Mouse (Mus musculus) adipocyte (in vitro differentiated cells): ENCODE measurements around the gene Lrch3.

ENCODE experiments used
- DNase-seq: peaks from one replicate; pipeline ENCODE4 v3.0.0-alpha.2; 2016; ENCODE audit warnings: low spot score

The Lrch3 gene

GRCm38 (mm10) chr16:32913937-32914881, at the start of gene Lrch3:
Gene Lrch3 (plus strand): TSS chr16:32914100.
- peak; percentile 96 for DNase-seq

- DNase-seq: no peak
Measured at GRCm38 (mm10) chr16:32865401-32865800, 48.5 kb upstream of the Lrch3 start.

GRCm38 (mm10) chr16:32866713-32867112, 47.2 kb upstream of the Lrch3 start:
- DNase-seq: no peak

GRCm38 (mm10) chr16:32867919-32868552, 45.9 kb upstream of the Lrch3 start:
- peak; percentile 93 for DNase-seq

GRCm38 (mm10) chr16:32870231-32870630, 43.7 kb upstream of the Lrch3 start:
- DNase-seq: no peak

- DNase-seq: no peak
Measured at GRCm38 (mm10) chr16:32873366-32873765, 40.5 kb upstream of the Lrch3 start.

GRCm38 (mm10) chr16:32875281-32875680, 38.6 kb upstream of the Lrch3 start:
- DNase-seq: peak; percentile 38

GRCm38 (mm10) chr16:32875847-32876246, 38.1 kb upstream of the Lrch3 start:
- no peak for DNase-seq

GRCm38 (mm10) chr16:32876831-32877230, 37.1 kb upstream of the Lrch3 start:
- no peak for DNase-seq

- DNase-seq: peak; percentile 96
Measured at GRCm38 (mm10) chr16:32877343-32878156, 36.4 kb upstream of the Lrch3 start, which contains the start of the genes Fyttd1 and Rubcn. Gene Fyttd1 (plus strand): TSS chr16:32877500. Gene Rubcn (minus strand): TSS chr16:32877766.

- DNase-seq: peak; percentile 47
Measured at GRCm38 (mm10) chr16:32878157-32878598, 35.7 kb upstream of the Lrch3 start.

GRCm38 (mm10) chr16:32878972-32879926, 34.7 kb upstream of the Lrch3 start:
- peak; percentile 39 for DNase-seq

GRCm38 (mm10) chr16:32881538-32881937, 32.4 kb upstream of the Lrch3 start:
- no peak for DNase-seq

- no peak for DNase-seq
Measured at GRCm38 (mm10) chr16:32887996-32888395, 25.9 kb upstream of the Lrch3 start.

- DNase-seq: no peak
Measured at GRCm38 (mm10) chr16:32889881-32890280, 24.0 kb upstream of the Lrch3 start.

- DNase-seq: no peak
Measured at GRCm38 (mm10) chr16:32896126-32896525, 17.8 kb upstream of the Lrch3 start.

- DNase-seq: no peak
Measured at GRCm38 (mm10) chr16:32901360-32902050, 12.4 kb upstream of the Lrch3 start.

- DNase-seq: no peak
Measured at GRCm38 (mm10) chr16:32902051-32902428, 11.9 kb upstream of the Lrch3 start.

- peak; percentile 36 for DNase-seq
Measured at GRCm38 (mm10) chr16:32906186-32906585, 7.7 kb upstream of the Lrch3 start.

GRCm38 (mm10) chr16:32906727-32907126, 7.2 kb upstream of the Lrch3 start:
- DNase-seq: peak; percentile 84
